Mouse (Mus musculus) stomach, embryonic 14.5 days (tissue): ENCODE results near the gene Gpx5. TPM values are rescaled to one million over a fixed set of nuclear protein-coding genes. Genes with fewer than 3 reads are reported as not detected.
A peak's percentile ranks its signal among the peaks of the same experiment; 100 is the strongest.

Experiments used
- ATAC-seq: fragments of 200-750 bp; cut with Nextera tagmentation; 2 replicates; pipeline ENCODE4 v1.8.0; 2017; ENCODE audit warnings: low read depth, moderate TSS enrichment; ENCODE audit not compliant: insufficient number of reproducible peaks, insufficient read depth, low FRiP score
- H3K27ac ChIP-seq: fragments of 300-500 bp; sonication (generic); 2 replicates; pipeline ENCODE4 v1.5.1; 2014; ENCODE audit warnings: mild to moderate bottlenecking, low read length, moderate library complexity, mixed read lengths
- H3K27me3 ChIP-seq: fragments of 300-500 bp; sonication (generic); 2 replicates; pipeline ENCODE4 v1.6.1; 2014; ENCODE audit warnings: low read length, control low read depth, mixed read lengths; ENCODE audit not compliant: control insufficient read depth, insufficient read depth
- H3K36me3 ChIP-seq: fragments of 300-500 bp; sonication (generic); 2 replicates; pipeline ENCODE4 v1.6.1; 2014; ENCODE audit warnings: mild to moderate bottlenecking, control low read depth, low read length, moderate library complexity, mixed read lengths; ENCODE audit not compliant: control insufficient read depth, insufficient read depth
- H3K4me1 ChIP-seq: fragments of 300-500 bp; sonication (generic); 2 replicates; pipeline ENCODE4 v1.6.1; 2014; ENCODE audit warnings: low read length, control low read depth, mixed read lengths; ENCODE audit not compliant: control insufficient read depth, insufficient read depth
- H3K4me2 ChIP-seq: fragments of 300-500 bp; sonication (generic); replicated peaks from 2 replicates; pipeline ENCODE4 v1.6.1; 2014; ENCODE audit warnings: low read depth, low read length, control low read depth
- H3K4me3 ChIP-seq: fragments of 300-500 bp; sonication (generic); 2 replicates; pipeline ENCODE4 v1.5.1; 2014; ENCODE audit warnings: low read depth, low read length, control low read depth
- H3K9ac ChIP-seq: fragments of 300-500 bp; sonication (generic); replicated peaks from 2 replicates; pipeline ENCODE4 v1.6.1; 2014; ENCODE audit warnings: low read depth, mild to moderate bottlenecking, control low read depth, low read length, moderate library complexity, mixed read lengths
- H3K9me3 ChIP-seq: fragments of 300-500 bp; sonication (generic); 2 replicates; pipeline ENCODE4 v1.6.1; 2016; ENCODE audit warnings: low read depth, low read length, control low read depth; ENCODE audit not compliant: control insufficient read depth
- WGBS: fragments of 180-500 bp; shearing (Covaris S2); extraction: QIAGEN DNeasy Blood & Tissue Kit; methylation state at CpG from one replicate; pipeline ENCODE4 v1.1.7; 2014; 5-methylcytosine and 5-hydroxymethylcytosine counted together
- polyA plus RNA-seq: library from polyadenylated mRNA; unstranded; fragments of >200 nt; fragmentation: Nextera tagmentation; extraction: Ambion mirVana; gene quantifications from 2 replicates; pipeline ENCODE4 v1.2.1, GENCODE M21; 2014

Gpx5 gene
- polyA plus RNA-seq, 1 experiment from 2014 or later = not detected

- peak overlapping the region; percentile 60 for H3K4me2 ChIP-seq
- H3K9me3 ChIP-seq = no peaks in the 10 kb centered on the region
- no peak for ATAC-seq
- H3K27me3 ChIP-seq = no peaks in the 10 kb centered on the region
- H3K4me3 ChIP-seq = peak overlapping the region; percentile 38; the same call in 1 of the 2 replicates
- no peak overlapping the region for H3K9ac ChIP-seq
- 0 out of 2 replicates have a peak, but pooled peaks cover 6% of the 10 kb centered on the region for H3K4me1 ChIP-seq
- no peak overlapping the region for H3K27ac ChIP-seq
- 10% methylated on average over 5 of the region's 5 CpGs for WGBS
- no peaks in the 10 kb centered on the region for H3K36me3 ChIP-seq
Measured at GRCm38 (mm10) chr13:21260289-21260688, 32.2 kb downstream of the Gpx5 start.

- peak overlapping the region; percentile 38 for H3K4me3 ChIP-seq
- no peaks in the 10 kb centered on the region for H3K9me3 ChIP-seq
- no peak overlapping the region for H3K9ac ChIP-seq
- 0% methylated on average over 18 of the region's 18 CpGs for WGBS
- no peaks in the 10 kb centered on the region for H3K27me3 ChIP-seq
- H3K4me2 ChIP-seq = peak overlapping the region; percentile 60
- H3K27ac ChIP-seq = no peak overlapping the region
- peak; percentile 78 for ATAC-seq
- H3K4me1 ChIP-seq = 0 out of 2 replicates have a peak, but pooled peaks cover 6% of the 10 kb centered on the region
- H3K36me3 ChIP-seq = no peaks in the 10 kb centered on the region
Measured at GRCm38 (mm10) chr13:21259677-21260113, 32.8 kb downstream of the Gpx5 start.

GRCm38 (mm10) chr13:21259171-21259631, 33.3 kb downstream of the Gpx5 start:
- ATAC-seq = no peak
- Histone ChIP-seq H3K27me3 (no peaks in the 10 kb centered on the region), H3K4me2 (peak overlapping the region; percentile 60), H3K9me3 (no peaks in the 10 kb centered on the region), H3K9ac (no peak overlapping the region), H3K4me3 (peak overlapping the region; percentile 38), H3K27ac (no peak overlapping the region), H3K36me3 (no peaks in the 10 kb centered on the region), H3K4me1 (0 out of 2 replicates have a peak, but pooled peaks cover 6% of the 10 kb centered on the region)
- WGBS = 2% methylated on average over 15 of the region's 15 CpGs

DNA sequence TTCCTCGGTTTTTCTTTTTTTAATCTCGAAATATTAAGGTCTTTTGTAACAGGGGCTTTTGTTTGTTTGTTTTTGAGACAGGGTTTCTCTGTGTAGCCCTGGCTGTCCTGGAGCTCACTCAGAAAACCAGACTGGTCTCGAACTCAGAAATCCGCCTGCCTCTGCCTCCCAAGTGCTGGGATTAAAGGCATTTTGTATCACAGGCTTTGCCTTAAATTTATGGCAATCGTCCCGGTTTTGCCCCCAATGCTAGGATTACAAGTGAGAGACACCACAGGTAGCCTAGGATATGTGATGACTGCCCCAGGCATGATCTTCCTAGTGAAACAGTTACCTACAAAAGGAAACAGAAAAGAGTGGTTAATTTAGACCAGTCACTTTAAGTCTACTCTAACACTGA, 34.0 kb downstream of the Gpx5 start:
- Histone ChIP-seq H3K27me3 (no peaks in the 10 kb centered on the region), H3K36me3 (no peaks in the 10 kb centered on the region), H3K27ac (no peak overlapping the region), H3K4me3 (peak overlapping the region; percentile 38), H3K4me2 (peak overlapping the region; percentile 60), H3K9ac (no peak overlapping the region), H3K4me1 (peaks cover 9% of the 10 kb centered on the region; the same call in 1 of the 2 replicates), H3K9me3 (no peaks in the 10 kb centered on the region)
- WGBS = 21% methylated on average over 6 of the region's 6 CpGs
- no peak for ATAC-seq

DNA sequence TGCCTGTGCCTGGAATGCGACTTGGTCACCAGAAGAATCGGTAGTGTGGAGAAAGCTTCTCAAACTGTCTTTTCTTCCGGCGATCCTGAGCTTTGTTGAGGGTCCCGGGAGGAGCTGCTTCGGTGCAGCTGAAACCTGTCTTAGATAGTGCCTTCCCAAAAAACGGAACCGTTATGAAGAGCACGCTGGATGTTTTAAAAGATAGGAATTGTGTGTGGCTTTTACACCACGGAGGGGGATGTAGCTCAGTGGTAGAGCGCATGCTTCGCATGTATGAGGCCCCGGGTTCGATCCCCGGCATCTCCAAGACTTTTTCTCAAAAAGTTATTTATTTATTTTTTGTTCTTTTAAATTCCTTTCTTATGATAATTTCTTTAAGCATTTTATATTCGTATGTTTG, 38.5 kb downstream of the Gpx5 start:
- peaks cover 6% of the 10 kb centered on the region; the same call in 1 of the 2 replicates for H3K4me1 ChIP-seq
- H3K27me3 ChIP-seq = no peaks in the 10 kb centered on the region
- H3K27ac ChIP-seq = no peak overlapping the region
- ATAC-seq = no peak
- no peaks in the 10 kb centered on the region for H3K9me3 ChIP-seq
- H3K4me3 ChIP-seq = peak overlapping the region; percentile 42
- H3K9ac ChIP-seq = 0 out of 2 replicates have a peak overlapping the region, but pooled peaks have one; percentile 3
- WGBS = 2% methylated on average over 16 of the region's 16 CpGs
- peak overlapping the region; percentile 67 for H3K4me2 ChIP-seq
- H3K36me3 ChIP-seq = no peaks in the 10 kb centered on the region

GRCm38 (mm10) chr13:21253569-21253968, 39.0 kb downstream of the Gpx5 start:
- Histone ChIP-seq H3K9me3 (no peaks in the 10 kb centered on the region), H3K36me3 (no peaks in the 10 kb centered on the region), H3K27ac (no peak overlapping the region), H3K4me1 (peaks cover 6% of the 10 kb centered on the region; the same call in 1 of the 2 replicates), H3K4me3 (peak overlapping the region; percentile 42), H3K27me3 (no peaks in the 10 kb centered on the region), H3K4me2 (peak overlapping the region; percentile 67), H3K9ac (0 out of 2 replicates have a peak overlapping the region, but pooled peaks have one; percentile 3)
- no peak for ATAC-seq
- WGBS = 2% methylated on average over 12 of the region's 12 CpGs

DNA sequence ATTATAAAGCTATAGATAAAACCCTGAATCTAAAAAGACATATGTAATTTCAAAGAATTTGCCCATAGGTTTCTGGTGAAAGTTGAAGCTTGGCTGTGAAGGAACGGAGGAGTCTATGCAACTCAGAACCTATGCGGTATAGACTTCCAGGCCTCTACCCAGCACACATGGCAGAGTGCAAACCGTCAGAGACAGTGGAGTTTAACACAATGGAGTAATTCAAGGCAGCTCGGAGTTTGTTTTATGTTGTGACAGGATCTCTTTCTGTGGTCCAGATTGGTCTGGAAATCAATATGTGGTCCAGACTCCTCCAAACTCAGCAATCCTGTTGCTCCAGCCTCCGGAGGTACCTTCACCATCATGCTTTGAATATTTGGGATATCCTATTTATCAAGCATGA, 39.5 kb downstream of the Gpx5 start:
- Histone ChIP-seq H3K9ac (no peak overlapping the region), H3K9me3 (no peaks in the 10 kb centered on the region), H3K36me3 (no peaks in the 10 kb centered on the region), H3K27me3 (no peaks in the 10 kb centered on the region), H3K4me1 (peaks cover 6% of the 10 kb centered on the region; the same call in 1 of the 2 replicates), H3K27ac (no peak overlapping the region), H3K4me3 (peak overlapping the region; percentile 42), H3K4me2 (peak overlapping the region; percentile 67)
- no peak for ATAC-seq
- 27% methylated on average over 5 of the region's 5 CpGs for WGBS

GRCm38 (mm10) chr13:21250074-21250681, 42.4 kb downstream of the Gpx5 start:
- Histone ChIP-seq H3K27me3 (no peaks in the 10 kb centered on the region), H3K9ac (no peak overlapping the region), H3K36me3 (no peaks in the 10 kb centered on the region), H3K4me1 (peaks cover 6% of the 10 kb centered on the region; the same call in 1 of the 2 replicates), H3K9me3 (no peaks in the 10 kb centered on the region), H3K4me3 (no peak overlapping the region), H3K27ac (no peak overlapping the region), H3K4me2 (no peak overlapping the region)
- ATAC-seq = no peak
- WGBS = 48% methylated on average over 9 of the region's 9 CpGs
